Mouse (Mus musculus) C2C12 (cell line): ENCODE measurements around the gene Krtap10-10. TPM values are rescaled to one million over a fixed set of nuclear protein-coding genes. Genes with fewer than 3 reads are reported as not detected.

Experiments
- H3K27me3 ChIP-seq: one replicate; pipeline ENCODE4 v1.6.1; 2011; ENCODE audit not compliant: control insufficient read depth, insufficient read depth, insufficient read length
- H3K36me3 ChIP-seq: one replicate; pipeline ENCODE4 v1.6.1; 2011; ENCODE audit not compliant: control insufficient read depth, insufficient read depth
- H3K4me3 ChIP-seq: one replicate; pipeline ENCODE4 v1.5.1; 2011; ENCODE audit warnings: mild to moderate bottlenecking, control low read depth; ENCODE audit not compliant: poor library complexity, insufficient read depth, severe bottlenecking
- H3K79me2 ChIP-seq: one replicate; pipeline ENCODE4 v1.6.1; 2011; ENCODE audit not compliant: control insufficient read depth, insufficient read depth
- H3K79me3 ChIP-seq: one replicate; pipeline ENCODE4 v1.6.1; 2011; ENCODE audit warnings: low read depth, control low read depth
- H3ac ChIP-seq: one replicate; pipeline ENCODE3; 2011; ENCODE audit warnings: low read depth; ENCODE audit not compliant: control insufficient read depth, insufficient read length
- CEBPB ChIP-seq: IDR thresholded peaks from one replicate; pipeline ENCODE4 v1.6.1; 2011; ENCODE audit warnings: low read depth, mild to moderate bottlenecking, control low read depth, moderate library complexity
- CTCF ChIP-seq: IDR thresholded peaks from one replicate; pipeline ENCODE4 v1.5.1; 2011; ENCODE audit not compliant: control insufficient read depth, insufficient read depth, insufficient read length
- FOSL1 ChIP-seq: IDR thresholded peaks from one replicate; pipeline ENCODE4 v1.8.0; 2011; ENCODE audit warnings: mild to moderate bottlenecking, low read length; ENCODE audit not compliant: poor library complexity, insufficient read depth, severe bottlenecking
- MAX ChIP-seq: IDR thresholded peaks from one replicate; pipeline ENCODE4 v1.6.1; 2011; ENCODE audit warnings: mild to moderate bottlenecking, control low read depth
- MYOD1 ChIP-seq: IDR thresholded peaks from one replicate; pipeline ENCODE4 v1.6.1; 2011; ENCODE audit warnings: low read depth; ENCODE audit not compliant: control insufficient read depth, insufficient read length
- MYOG ChIP-seq: IDR thresholded peaks from one replicate; pipeline ENCODE4 v1.6.1; 2011; ENCODE audit not compliant: control insufficient read depth, insufficient read length; ENCODE audit errors: extremely low read depth
- USF1 ChIP-seq: IDR thresholded peaks from one replicate; pipeline ENCODE4 v1.6.1; 2011; ENCODE audit warnings: low read depth, mild to moderate bottlenecking, control low read depth, moderate library complexity
- polyA plus RNA-seq: library from polyadenylated mRNA; unstranded; fragments of >200 nt; fragmentation: generic; extraction: Trizol; gene quantifications from one replicate; pipeline ENCODE4 v1.2.1, GENCODE M21; 2012; ENCODE audit warnings: missing spikeins

Gene Krtap10-10
- polyA plus RNA-seq, 1 experiment: not detected

- peaks cover 33% of the 10 kb centered on the region for H3K27me3 ChIP-seq
- H3K79me3 ChIP-seq: no peaks in the 10 kb centered on the region
- no peaks in the 10 kb centered on the region for H3K36me3 ChIP-seq
- no peak within 1 kb of the TSS for H3K4me3 ChIP-seq
- no peaks in the 10 kb centered on the region for H3K79me2 ChIP-seq
- no peak for TF ChIP-seq USF1
- TF ChIP-seq MYOG: no peak
- TF ChIP-seq CEBPB: no peak
- TF ChIP-seq CTCF: no peak
- no peak for TF ChIP-seq MAX
- no peak for TF ChIP-seq FOSL1
- TF ChIP-seq MYOD1: no peak
- H3ac ChIP-seq: no peak within 1 kb of the TSS
Observed at GRCm38 (mm10) chr10:77852559-77852958, 16.8 kb downstream of the Krtap10-10 start, which contains the start of gene Gm10318. Gm10318 (plus strand) TSS chr10:77852859.

DNA sequence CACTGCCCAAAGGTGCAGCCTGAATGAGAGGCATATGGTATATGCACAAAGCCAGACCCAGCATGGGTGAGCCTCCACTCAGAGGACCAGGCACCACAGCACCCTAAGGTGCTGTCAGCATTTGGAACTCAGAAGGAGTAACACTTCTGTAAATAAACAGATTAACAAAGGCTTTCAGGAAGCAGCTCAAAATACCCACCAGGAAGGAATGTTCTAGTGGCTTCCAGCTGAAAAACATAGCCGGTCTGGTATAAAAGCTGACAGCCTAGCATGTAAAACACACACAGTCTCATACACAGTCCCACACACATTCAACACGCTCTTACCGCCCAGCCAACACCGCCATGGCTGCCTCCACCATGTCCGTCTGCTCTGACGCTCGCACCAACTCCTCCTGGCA, 25.9 kb downstream of the Krtap10-10 start, which contains the start of gene Gm3285:
Gene Gm3285 (plus strand): TSS at position 301 of the 400 bp plus-strand sequence.
- Histone ChIP-seq H3K4me3 (no peak within 1 kb of the TSS), H3K79me3 (no peaks in the 10 kb centered on the region), H3ac (no peak within 1 kb of the TSS), H3K79me2 (no peaks in the 10 kb centered on the region), H3K36me3 (no peaks in the 10 kb centered on the region), H3K27me3 (peaks cover 10% of the 10 kb centered on the region)
- no peak for TF ChIP-seq CTCF
- no peak for TF ChIP-seq MYOG
- TF ChIP-seq FOSL1: no peak
- TF ChIP-seq MAX: no peak
- no peak for TF ChIP-seq USF1
- TF ChIP-seq MYOD1: no peak
- no peak for TF ChIP-seq CEBPB

DNA sequence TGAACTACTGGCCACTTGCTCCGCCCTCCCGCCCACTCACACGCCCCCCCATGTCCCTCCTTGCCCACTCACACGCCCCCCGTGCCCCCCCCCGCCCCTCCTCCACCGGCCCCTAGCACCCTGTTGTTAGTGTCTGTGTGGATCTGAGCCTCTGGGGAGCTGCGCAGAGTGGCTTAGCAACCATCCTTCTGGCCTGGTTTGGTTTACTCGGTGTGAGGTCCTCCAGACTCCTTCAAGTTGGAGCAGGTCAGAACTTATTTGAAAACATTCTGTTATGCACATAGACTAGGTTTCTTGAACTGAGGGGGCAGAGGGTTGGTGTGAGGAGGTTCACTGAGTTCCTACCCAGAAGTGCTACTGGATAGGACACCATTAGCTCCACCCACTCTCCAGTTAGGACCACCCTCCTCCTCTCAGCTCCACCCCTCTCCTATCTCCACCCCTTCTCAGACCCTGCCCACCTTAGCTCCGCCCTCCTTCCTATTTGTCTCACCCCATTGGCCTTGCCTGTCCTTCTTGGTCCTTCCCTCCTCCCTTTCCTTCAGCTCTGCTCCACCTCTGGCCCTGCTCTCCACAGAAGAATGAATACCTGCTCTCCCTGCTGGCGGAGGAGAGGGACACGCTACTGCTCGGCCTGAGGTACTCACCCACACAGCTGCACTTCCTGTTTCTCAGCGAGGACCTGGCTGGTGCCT, 28.5 kb downstream of the Krtap10-10 start:
- Histone ChIP-seq H3K4me3 (no peak overlapping the region), H3K79me2 (no peaks in the 10 kb centered on the region), H3K79me3 (no peaks in the 10 kb centered on the region), H3K27me3 (peaks cover 10% of the 10 kb centered on the region), H3ac (no peak overlapping the region), H3K36me3 (no peaks in the 10 kb centered on the region)
- TF ChIP-seq MYOD1 (no peak), FOSL1 (no peak), MYOG (no peak), CTCF (no peak), MAX (no peak), USF1 (no peak), CEBPB (no peak)

- peaks cover 5% of the 10 kb centered on the region for H3K27me3 ChIP-seq
- H3K36me3 ChIP-seq: no peaks in the 10 kb centered on the region
- no peak overlapping the region for H3K4me3 ChIP-seq
- H3ac ChIP-seq: no peak overlapping the region
- no peaks in the 10 kb centered on the region for H3K79me3 ChIP-seq
- TF ChIP-seq FOSL1 (no peak), MAX (no peak), MYOG (no peak), CTCF (no peak), MYOD1 (no peak), CEBPB (no peak), USF1 (no peak)
- H3K79me2 ChIP-seq: no peaks in the 10 kb centered on the region
Observed at GRCm38 (mm10) chr10:77864762-77865143, 29.0 kb downstream of the Krtap10-10 start.

DNA sequence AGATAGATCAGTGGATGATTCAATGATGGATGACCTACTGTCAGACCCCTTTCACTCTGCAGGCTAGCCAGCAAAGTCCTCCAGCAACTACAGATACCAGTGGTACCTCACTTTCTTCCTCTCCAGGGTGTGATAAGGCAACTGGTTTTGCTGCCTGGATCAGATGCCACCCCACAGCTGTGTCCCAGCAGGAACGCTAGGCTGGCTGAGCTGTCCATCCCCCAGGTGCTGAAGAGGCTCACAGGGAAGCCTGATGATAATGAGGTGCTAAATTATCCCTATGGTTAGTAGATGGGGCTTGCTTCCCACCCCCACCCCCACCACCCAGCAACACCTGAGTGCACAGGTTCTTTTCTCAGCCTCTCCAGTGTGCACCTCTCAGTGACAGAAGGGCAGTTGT, 31.8 kb downstream of the Krtap10-10 start:
- H3ac ChIP-seq: no peak overlapping the region
- no peaks in the 10 kb centered on the region for H3K79me3 ChIP-seq
- H3K4me3 ChIP-seq: no peak overlapping the region
- H3K79me2 ChIP-seq: no peaks in the 10 kb centered on the region
- no peaks in the 10 kb centered on the region for H3K27me3 ChIP-seq
- TF ChIP-seq MYOD1: no peak
- TF ChIP-seq MYOG: no peak
- no peak for TF ChIP-seq CTCF
- no peak for TF ChIP-seq USF1
- no peak for TF ChIP-seq FOSL1
- no peak for TF ChIP-seq MAX
- TF ChIP-seq CEBPB: no peak
- H3K36me3 ChIP-seq: no peaks in the 10 kb centered on the region
